Mouse (Mus musculus): ENCODE measurements around the gene Alkbh2. TPM values are rescaled to one million over a fixed set of nuclear protein-coding genes. Genes with fewer than 3 reads are reported as not detected.

Gene Alkbh2
- polyA plus RNA-seq, 1 experiment from 2014 or later = 4.5 TPM

- WGBS (ENCODE audit: insufficient replicate concordance) = 62% methylated on average over 7 of the region's 7 CpGs
- TF ChIP-seq CTCF (IDR thresholded peaks at IDR 0.05; ENCODE audit: low read depth) = peak; percentile 36
- no peak for TF ChIP-seq EP300 (IDR thresholded peaks at IDR 0.05; ENCODE audit: low read depth)
- no peak overlapping the region for H3K9ac ChIP-seq (replicated peaks)
- no peak overlapping the region for H3K27ac ChIP-seq (ENCODE audit: low read depth)
- H3K4me2 ChIP-seq (ENCODE audit: low read depth, low read length) = no peak overlapping the region
- ATAC-seq = no peak
- no peaks in the 10 kb centered on the region; the same call in 1 of the 2 replicates for H3K36me3 ChIP-seq (replicated peaks; ENCODE audit: insufficient read depth, low read length)
- H3K9me3 ChIP-seq (ENCODE audit: low read length) = no peaks in the 10 kb centered on the region
- H3K4me1 ChIP-seq (ENCODE audit: insufficient read depth) = peaks cover 16% of the 10 kb centered on the region
- no peaks in the 10 kb centered on the region for H3K27me3 ChIP-seq (ENCODE audit: insufficient read depth, low read length)
- no peak overlapping the region for H3K4me3 ChIP-seq (ENCODE audit: low read depth, low read length)
- DNase-seq = no peak
Measured at GRCm38 (mm10) chr5:114173458-114173857, 45.4 kb upstream of the Alkbh2 start.

GRCm38 (mm10) chr5:114172936-114173335 is 44.9 kb upstream of the Alkbh2 start:
- Histone ChIP-seq H3K27ac (ENCODE audit: low read depth) (no peak overlapping the region), H3K4me2 (ENCODE audit: low read depth, low read length) (no peak overlapping the region), H3K36me3 (replicated peaks; ENCODE audit: insufficient read depth, low read length) (no peaks in the 10 kb centered on the region; the same call in 1 of the 2 replicates), H3K4me3 (ENCODE audit: low read depth, low read length) (no peak overlapping the region), H3K9ac (replicated peaks) (no peak overlapping the region), H3K9me3 (ENCODE audit: low read length) (no peaks in the 10 kb centered on the region), H3K4me1 (ENCODE audit: insufficient read depth) (peaks cover 16% of the 10 kb centered on the region), H3K27me3 (ENCODE audit: insufficient read depth, low read length) (no peaks in the 10 kb centered on the region)
- ATAC-seq (no peak), DNase-seq (no peak)
- WGBS (ENCODE audit: insufficient replicate concordance) = 85% methylated on average over 3 of the region's 3 CpGs
- TF ChIP-seq EP300 (IDR thresholded peaks at IDR 0.05; ENCODE audit: low read depth) = no peak
- TF ChIP-seq CTCF (IDR thresholded peaks at IDR 0.05; ENCODE audit: low read depth) = no peak

- DNase-seq = no peak
- Histone ChIP-seq H3K9ac (replicated peaks) (no peak overlapping the region), H3K4me1 (ENCODE audit: insufficient read depth) (peaks cover 7% of the 10 kb centered on the region), H3K9me3 (ENCODE audit: low read length) (no peaks in the 10 kb centered on the region), H3K4me2 (ENCODE audit: low read depth, low read length) (no peak overlapping the region), H3K36me3 (replicated peaks; ENCODE audit: insufficient read depth, low read length) (no peaks in the 10 kb centered on the region; the same call in 1 of the 2 replicates), H3K27me3 (ENCODE audit: insufficient read depth, low read length) (no peaks in the 10 kb centered on the region), H3K4me3 (ENCODE audit: low read depth, low read length) (no peak overlapping the region), H3K27ac (ENCODE audit: low read depth) (no peak overlapping the region)
- no peak for TF ChIP-seq CTCF (IDR thresholded peaks at IDR 0.05; ENCODE audit: low read depth)
- TF ChIP-seq EP300 (IDR thresholded peaks at IDR 0.05; ENCODE audit: low read depth) = no peak
- no peak for ATAC-seq
- 79% methylated on average over 7 of the region's 7 CpGs for WGBS (ENCODE audit: insufficient replicate concordance)
Measured at GRCm38 (mm10) chr5:114170345-114170744, 42.3 kb upstream of the Alkbh2 start.

- H3K4me2 ChIP-seq (ENCODE audit: low read depth, low read length) = no peak overlapping the region
- H3K9ac ChIP-seq (replicated peaks) = no peak overlapping the region
- no peaks in the 10 kb centered on the region for H3K36me3 ChIP-seq (replicated peaks; ENCODE audit: insufficient read depth, low read length)
- no peaks in the 10 kb centered on the region for H3K27me3 ChIP-seq (ENCODE audit: insufficient read depth, low read length)
- no peak overlapping the region for H3K27ac ChIP-seq (ENCODE audit: low read depth)
- no peaks in the 10 kb centered on the region for H3K9me3 ChIP-seq (ENCODE audit: low read length)
- TF ChIP-seq EP300 (IDR thresholded peaks at IDR 0.05; ENCODE audit: low read depth) (no peak), CTCF (IDR thresholded peaks at IDR 0.05; ENCODE audit: low read depth) (no peak)
- no peaks in the 10 kb centered on the region for H3K4me1 ChIP-seq (ENCODE audit: insufficient read depth)
- DNase-seq = no peak
- ATAC-seq = no peak
- H3K4me3 ChIP-seq (ENCODE audit: low read depth, low read length) = no peak overlapping the region
- WGBS (ENCODE audit: insufficient replicate concordance) = 53% methylated on average over 6 of the region's 6 CpGs
Measured at GRCm38 (mm10) chr5:114163117-114163696, 35.2 kb upstream of the Alkbh2 start.

- Histone ChIP-seq H3K4me2 (ENCODE audit: low read depth, low read length) (no peak overlapping the region), H3K9me3 (ENCODE audit: low read length) (no peaks in the 10 kb centered on the region), H3K27me3 (ENCODE audit: insufficient read depth, low read length) (no peaks in the 10 kb centered on the region), H3K9ac (replicated peaks) (no peak overlapping the region), H3K4me3 (ENCODE audit: low read depth, low read length) (no peak overlapping the region), H3K36me3 (replicated peaks; ENCODE audit: insufficient read depth, low read length) (no peaks in the 10 kb centered on the region), H3K4me1 (ENCODE audit: insufficient read depth) (no peaks in the 10 kb centered on the region), H3K27ac (ENCODE audit: low read depth) (no peak overlapping the region)
- no peak for ATAC-seq
- DNase-seq = no peak
- 42% methylated on average over 12 of the region's 12 CpGs for WGBS (ENCODE audit: insufficient replicate concordance)
- TF ChIP-seq CTCF (IDR thresholded peaks at IDR 0.05; ENCODE audit: low read depth) (peak; percentile 28), EP300 (IDR thresholded peaks at IDR 0.05; ENCODE audit: low read depth) (no peak)
Measured at GRCm38 (mm10) chr5:114162106-114162815, 34.2 kb upstream of the Alkbh2 start.

- H3K4me3 ChIP-seq (ENCODE audit: low read depth, low read length) = no peak overlapping the region
- no peaks in the 10 kb centered on the region for H3K36me3 ChIP-seq (replicated peaks; ENCODE audit: insufficient read depth, low read length)
- no peak overlapping the region for H3K4me2 ChIP-seq (ENCODE audit: low read depth, low read length)
- TF ChIP-seq CTCF (IDR thresholded peaks at IDR 0.05; ENCODE audit: low read depth) (no peak), EP300 (IDR thresholded peaks at IDR 0.05; ENCODE audit: low read depth) (no peak)
- no peak for DNase-seq
- H3K27ac ChIP-seq (ENCODE audit: low read depth) = no peak overlapping the region
- H3K9me3 ChIP-seq (ENCODE audit: low read length) = no peaks in the 10 kb centered on the region
- no peaks in the 10 kb centered on the region for H3K27me3 ChIP-seq (ENCODE audit: insufficient read depth, low read length)
- H3K4me1 ChIP-seq (ENCODE audit: insufficient read depth) = no peaks in the 10 kb centered on the region
- no peak for ATAC-seq
- 74% methylated on average over 6 of the region's 6 CpGs for WGBS (ENCODE audit: insufficient replicate concordance)
- H3K9ac ChIP-seq (replicated peaks) = no peak overlapping the region
Measured at GRCm38 (mm10) chr5:114161424-114161823, 33.4 kb upstream of the Alkbh2 start.
